Mouse (Mus musculus) lung, postnatal 36 days (tissue): Measurements from ENCODE around the gene Bri3.

Experiments used
- DNase-seq: peaks from one replicate; pipeline ENCODE4 v3.0.0; 2022; ENCODE audit warnings: mixed read lengths

Bri3 gene

DNA sequence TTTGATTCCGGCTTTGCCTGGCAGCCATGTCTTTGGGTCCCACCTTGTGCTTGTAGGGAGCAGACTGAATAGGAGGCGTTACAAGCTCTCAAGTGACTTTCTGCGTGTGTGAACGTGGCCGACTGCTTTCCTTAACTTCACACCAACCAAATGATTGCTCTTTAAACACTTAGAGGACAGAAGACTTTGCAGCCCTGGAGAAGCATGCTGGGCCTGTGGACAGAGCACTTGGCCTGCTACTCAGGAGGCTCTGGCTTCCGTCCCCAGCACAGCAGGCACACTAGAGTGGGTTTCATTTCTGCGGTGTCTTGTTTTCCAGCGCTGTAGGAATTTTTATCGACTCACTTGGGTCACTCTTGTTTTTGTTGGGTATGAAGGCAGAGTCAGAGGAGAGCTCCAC lies 18.8 kb downstream of the Bri3 start:
- peak; percentile 57 for DNase-seq

DNA sequence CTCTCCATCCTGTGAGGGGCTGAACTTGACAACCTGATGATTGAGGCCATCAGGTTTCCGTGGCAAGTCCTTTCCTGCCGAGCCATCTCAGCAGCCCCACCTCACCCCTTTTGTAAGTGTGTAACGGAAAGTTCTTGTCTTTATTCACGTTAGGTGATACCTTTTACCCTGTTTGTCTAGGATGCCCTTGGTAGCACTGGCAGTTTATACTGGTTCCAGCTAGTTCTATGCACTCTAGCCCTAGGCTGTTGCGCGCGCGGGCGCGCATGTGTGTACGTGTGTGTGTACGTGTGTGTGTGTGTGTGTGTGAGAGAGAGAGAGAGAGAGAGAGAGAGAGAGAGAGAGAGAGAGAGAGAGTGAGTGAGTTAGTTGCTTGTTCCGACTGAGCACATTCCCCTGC lies 19.3 kb downstream of the Bri3 start:
- no peak for DNase-seq

DNA sequence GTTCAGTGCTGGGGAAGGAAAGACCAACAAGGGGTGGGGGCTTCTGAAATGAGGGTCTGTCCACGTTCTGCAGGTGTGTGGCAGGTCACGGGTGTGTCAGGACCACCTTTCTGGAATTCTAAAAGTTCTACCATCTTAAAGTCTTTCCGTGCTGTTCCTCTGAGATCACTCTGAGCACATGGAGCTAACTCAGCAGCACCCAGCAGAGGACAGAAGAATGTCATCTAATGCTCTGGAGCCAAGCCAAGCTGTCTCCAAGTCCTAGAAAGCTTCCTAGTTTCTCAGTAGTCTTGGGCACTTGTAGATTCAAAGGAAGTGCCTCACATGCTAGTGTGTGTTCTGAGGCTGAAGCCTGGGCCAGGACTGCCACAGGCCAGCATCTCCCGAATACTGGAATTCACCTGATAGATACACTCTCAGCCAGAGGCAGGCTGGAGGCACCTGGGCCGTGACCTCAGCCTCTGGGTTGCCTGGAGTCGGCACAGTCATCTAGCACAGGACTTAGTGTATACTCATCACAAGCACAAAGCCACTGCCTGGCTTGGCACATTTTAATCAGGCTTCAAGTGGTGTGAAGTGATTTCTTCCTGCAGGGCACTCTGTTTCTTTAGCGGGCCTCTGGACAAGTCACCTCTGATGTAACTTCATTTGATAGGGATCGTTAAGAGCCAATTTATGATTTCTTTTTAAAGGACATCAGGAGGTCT lies 23.5 kb downstream of the Bri3 start:
- peak; percentile 88 for DNase-seq

DNA sequence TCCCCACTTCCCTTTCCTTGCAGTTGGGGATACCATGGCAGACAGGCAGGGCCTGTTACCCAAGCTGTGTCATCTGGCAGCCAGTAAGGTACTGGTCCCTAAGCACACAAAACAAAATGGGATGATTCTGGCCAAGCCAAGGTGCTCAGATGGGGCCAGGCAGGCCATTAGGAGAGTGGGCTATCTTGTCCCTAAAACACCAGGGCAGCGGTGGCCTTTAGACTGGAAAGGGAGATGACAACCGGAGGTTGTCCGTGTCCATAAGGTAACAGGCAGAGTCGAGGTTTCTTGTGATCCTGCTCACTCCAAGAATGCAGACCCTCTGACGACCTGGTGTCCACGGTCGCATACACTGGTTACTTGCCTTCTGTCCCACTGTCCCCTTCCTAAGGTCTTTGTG lies 25.7 kb downstream of the Bri3 start:
- no peak for DNase-seq

DNA sequence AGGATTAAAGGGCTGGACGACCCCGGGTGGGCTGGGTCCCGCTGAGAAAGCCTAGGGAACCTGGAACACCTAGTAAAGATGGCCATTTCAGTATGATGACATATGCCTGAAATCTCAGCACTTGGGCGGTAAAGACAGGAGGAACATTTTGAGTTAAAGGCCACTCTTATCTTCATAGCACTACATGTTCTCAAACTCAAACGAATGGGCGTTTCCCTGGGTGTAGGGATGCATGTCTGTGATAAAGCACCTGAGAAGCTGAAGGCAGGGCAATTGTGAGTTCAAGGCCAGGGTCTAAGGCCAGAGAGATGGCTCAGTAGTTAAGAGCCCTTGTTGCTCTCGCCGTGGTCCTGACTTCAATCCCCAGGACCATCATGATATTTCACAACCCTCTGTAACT lies 26.2 kb downstream of the Bri3 start:
- DNase-seq, result no peak

DNA sequence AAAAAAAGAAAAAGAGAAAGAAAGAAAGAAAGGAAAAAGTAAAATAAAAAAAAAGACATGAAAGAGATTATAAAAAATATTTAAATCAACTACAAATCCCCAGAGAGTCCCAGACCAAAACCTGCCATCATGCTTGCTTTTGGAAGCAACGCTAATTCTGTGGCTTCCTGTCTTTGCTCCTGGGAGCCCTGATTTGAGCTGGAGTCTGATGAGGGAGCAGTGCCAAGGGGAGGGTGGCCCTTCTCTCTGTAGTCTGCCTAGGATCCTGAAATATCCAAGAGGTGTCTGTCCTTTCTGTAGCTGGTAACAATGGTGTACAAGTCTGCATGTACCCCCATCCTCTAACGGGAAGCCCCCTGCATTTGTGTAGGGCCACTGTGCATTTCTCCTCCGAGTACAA lies 26.9 kb downstream of the Bri3 start:
- no peak for DNase-seq

DNA sequence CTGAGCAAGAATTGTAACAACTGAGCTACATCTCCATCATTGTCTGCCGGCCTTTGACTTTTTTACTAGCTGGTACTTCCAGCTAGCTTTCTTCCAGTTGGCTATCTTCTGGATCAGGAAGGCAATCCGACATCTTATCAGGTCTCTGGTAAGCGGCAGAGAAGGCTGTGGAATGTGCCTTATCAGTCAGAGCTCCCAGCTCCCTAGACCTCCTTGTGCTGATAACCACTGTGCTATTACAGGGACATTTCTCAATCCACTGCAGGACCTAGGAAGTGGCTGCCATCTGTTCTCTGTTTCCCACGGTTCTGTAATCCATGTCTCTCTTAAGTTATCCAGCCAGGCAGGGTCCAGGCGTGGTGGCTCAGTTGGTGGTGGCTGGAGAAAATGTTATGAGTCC lies 27.5 kb downstream of the Bri3 start:
- no peak for DNase-seq

DNA sequence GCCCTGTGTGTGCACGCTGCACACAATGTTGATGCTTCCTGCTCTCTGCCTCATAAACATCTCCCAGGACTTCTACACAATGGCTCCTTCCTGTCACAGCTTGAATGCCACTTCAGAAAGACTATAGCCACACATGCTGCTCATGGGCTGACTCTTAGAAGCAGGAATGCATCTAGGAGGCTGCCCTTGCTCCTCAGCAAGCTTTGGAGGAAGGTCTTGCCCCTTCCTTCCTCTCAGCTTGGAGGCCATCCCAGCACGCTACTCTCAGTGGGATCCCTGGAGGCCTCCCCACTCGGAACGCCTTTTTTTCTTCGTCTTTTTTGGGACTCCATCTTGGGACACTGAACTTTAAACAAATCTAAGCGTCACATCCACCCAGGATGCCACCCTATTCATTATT lies 30.7 kb downstream of the Bri3 start:
- DNase-seq, result no peak

DNA sequence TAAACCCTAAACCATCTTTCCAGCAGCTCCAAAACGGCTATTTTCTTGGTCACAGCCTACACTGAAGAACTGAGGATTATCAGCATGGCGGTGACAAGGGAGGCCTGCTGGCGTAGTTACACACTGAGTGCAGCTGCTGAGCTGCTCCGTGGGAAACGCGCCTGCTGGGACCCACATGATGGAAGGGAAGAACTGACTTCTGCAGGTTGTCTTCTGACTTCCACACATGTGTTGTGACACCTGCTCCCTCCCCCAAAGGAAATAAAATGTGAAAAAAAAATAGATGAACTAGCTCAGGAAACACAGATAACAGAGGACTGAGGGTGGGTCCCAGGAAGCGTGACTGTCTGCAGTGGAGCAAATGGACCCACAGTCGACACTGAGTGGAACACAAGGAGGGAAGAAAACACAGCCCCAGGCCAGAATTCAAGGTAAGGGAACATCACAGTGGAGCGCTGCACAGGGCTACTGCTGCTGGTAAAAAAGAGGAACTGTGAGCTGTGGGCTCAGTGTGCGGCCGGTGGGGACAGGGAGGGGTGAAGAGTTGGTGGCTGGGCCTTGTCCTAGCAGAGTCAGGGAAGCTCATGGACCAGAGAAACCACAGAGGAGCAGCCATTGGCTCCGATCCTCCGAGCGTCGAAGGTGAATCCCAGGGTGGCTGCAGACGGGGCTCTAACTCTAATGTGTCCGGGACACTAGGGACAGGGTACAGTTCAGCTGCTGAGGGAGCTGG lies 32.8 kb downstream of the Bri3 start:
- DNase-seq, result peak; percentile 46

DNA sequence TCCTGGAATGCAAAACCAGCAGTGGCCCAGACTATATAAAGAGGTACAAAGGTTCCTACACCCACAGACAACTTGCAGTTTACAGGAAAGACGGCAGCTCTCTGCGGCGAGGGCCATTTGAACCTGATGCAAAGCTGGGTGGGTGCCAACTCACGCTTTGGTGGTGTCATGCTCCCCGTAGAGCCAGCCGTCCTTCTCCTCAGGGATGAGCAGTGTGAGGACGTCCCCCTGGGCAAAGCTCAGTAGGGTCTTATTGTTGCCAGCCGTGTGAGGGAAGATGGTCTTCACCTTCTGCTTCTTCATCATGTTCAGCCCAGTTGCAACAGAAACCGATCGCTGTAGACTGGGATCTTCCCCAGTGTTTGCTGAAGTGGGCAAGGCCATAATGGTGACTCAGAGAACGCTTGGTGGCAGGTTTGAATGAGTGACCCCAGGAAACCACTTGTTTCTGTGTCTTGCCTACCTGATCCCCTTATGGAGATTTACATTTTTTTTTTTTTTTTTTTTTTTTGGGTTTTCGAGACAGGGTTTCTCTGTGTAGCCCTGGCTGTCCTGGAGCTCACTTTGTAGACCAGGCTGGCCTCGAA lies 34.2 kb downstream of the Bri3 start:
- no peak for DNase-seq

DNA sequence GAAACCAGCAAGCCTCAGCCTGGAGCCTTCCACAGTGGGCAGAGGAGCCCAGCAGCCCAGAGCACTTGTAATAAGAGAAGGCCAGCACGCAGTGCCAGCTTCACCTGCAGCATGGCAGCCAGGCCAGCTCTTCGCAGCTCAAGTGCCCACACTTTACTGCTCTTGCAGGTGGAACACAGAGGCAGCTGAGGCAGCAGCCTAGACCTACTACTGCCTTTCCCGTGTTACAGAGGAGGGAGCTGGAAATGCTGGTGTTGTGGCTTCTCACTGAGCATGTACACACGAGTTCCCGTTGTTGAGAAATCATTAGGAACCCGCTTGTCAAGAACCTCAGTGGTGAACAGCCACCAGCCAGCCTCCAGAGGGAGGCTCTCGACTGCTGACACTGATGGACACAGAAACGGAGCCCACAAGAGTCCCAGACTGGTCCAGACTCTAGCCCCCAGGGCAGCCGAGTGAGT lies 34.9 kb downstream of the Bri3 start:
- peak; percentile 67 for DNase-seq

DNA sequence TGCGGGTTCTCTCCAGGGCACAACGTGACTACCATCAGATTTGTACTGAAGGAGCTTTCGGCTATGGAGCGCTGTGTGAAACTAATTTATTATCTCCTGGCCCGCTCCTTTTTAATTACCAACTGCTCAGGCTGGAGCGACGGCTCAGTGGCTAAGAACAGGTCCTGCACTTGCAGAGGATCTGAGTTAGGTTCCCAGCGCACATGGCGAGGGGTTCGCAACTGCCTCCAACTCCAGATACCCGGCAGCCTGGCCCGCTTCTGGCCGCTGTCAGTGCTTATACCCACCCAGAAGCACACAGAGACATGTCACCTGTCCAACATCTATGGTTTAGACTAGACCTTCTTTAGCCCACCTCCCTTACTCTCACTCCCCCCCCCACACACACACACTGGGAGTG lies 35.7 kb downstream of the Bri3 start:
- DNase-seq, result no peak

DNA sequence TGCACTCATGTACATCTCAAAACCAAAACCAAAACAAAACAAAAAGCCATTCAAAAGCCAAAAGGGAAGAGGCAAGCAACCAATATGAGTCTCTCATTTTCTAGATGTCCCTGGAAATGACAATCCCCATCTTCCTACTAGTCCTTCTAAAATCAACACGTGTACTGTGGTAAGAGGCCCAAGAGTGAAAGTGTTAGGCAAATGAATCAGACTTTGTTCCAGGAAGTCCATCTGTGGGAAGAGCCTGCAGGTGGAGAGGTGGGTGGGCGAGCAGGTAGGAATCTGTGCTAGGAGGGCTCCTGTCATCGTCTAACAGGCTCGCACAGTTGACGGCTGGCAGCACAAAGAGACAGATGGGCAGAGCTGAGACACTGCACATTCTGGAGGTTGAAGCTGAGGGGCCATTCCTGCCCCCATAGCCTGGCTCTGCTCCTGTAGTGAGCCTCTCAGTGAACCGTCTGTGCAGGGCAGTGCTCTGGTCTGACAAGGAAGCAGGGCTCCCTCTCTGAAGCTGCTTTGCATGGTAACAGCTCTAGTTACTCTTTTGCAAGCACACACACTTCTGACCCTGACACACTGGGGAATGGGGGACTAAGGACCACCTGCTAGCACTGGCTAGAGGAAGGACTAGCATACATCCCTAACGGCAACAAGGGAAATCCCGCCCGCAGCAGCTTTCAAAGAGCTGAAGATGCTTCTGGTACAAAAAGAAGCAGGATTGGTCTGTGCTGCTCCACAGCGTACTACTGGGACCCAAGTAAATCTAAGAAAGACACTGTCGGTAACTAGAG lies 38.4 kb downstream of the Bri3 start:
- no peak for DNase-seq

DNA sequence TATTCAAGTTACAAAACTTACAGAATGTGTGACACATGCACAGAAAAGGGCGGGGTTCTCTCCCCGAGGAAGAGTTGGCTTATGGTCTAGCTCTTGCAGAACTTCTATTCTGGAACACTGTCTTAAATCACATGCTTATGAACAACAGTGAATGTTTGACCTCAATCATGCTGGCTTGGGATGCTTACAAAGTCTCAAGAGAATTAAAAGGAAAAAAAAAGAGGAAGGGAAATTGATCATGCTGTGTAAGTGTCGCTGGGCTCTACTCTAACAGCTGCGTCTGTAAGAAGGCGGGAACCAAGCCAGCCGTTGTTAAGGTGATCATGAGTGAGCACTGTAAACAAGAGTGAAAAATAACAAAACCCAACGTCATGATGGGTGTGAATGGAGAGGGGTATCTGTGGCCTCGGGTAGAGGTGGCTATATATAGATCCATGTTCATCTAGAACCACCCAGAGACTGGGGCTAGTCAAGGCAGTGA lies 39.4 kb downstream of the Bri3 start:
- DNase-seq, result peak; percentile 54

DNA sequence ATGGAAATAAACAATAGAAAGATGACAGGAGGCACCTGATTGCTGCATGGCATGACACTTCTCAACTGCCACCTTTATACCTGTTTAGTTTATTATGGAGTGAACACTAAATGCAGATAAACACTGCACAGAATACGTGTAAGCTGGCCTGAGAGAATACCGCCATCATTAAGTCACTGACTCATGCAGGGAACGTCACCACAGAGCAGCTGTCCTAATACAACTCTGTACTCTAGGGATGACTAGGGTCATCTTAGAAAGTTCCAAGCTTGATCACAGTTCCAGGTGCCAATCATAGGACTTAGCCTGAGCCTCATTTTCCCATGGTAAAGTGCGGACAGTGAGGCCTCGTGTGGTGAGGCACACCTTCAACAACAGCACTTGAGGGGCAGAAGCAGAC lies 40.4 kb downstream of the Bri3 start:
- DNase-seq, result no peak

DNA sequence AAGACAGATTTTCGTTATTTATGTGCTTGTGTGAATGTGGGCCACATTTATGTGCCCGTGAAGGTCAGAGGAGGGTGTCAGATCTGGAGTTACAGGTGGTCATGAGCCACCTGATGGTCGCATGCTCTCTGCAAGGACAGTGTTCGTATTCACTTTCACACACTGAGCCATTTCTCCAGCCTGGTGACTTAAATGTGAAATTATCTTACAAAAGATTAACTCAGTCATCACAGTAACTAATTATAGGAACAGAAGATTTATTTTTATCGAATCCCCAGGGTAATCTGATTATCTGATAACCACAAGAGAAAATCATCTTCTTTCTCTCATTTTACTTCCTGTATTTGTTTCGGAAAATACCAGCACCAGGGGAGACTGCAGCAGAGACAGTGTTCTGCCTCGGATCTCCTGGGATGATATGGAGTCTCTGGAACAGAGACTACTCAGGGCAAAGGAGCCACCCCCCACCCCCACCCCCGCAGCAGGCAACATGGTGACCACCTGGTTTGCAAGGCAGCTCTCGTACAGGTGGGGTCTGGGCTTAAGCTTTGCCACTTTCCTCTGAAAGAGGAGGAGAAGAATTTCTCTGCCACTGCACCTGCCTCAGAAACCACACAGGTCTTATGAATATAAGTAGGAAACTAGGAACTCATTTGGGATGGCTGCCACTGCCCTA lies 42.5 kb downstream of the Bri3 start:
- no peak for DNase-seq

DNA sequence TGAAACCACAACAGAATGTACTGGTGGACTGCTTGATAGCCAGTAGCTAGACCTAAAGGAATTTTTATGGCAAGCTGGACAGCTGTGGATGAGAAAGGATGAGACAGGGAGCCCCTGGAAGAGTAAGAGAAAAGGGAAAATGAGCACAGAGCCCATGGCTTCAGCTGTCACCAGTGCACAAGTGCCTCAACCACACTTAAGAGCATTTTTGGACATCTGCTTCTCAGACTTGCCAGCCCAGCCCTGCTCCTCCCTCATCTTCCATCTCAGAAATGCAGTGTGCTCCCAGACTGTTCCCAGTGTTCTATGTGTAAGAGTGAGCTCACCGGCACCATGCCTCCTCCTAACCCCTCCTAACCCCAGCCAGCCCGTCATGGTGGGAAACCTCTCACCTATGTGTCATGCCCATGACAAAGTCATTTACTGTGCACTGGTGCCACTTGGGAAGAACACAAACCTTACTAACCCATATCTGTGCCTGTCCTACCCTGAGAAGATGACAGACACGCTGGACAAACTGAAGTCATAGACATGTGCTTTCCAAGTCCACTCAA lies 43.1 kb downstream of the Bri3 start:
- no peak for DNase-seq

DNA sequence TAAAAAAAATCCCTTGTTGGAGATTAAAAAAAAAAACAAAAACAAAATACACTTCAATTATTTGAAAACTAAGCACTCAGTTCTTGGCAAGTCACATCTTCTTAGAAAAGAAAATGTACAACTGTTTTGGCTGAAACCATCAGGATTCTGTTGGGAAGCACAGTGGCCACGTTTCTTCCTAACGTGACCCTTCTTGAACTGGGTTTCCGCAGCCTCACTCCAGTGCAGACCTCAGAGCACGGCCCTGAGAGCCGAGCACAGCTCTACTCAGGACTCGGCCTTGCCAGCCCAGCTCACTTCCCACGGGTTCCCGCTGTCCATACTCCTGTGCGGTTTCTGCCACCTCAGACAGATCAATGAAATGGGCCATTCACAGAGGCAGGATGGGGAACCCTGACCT lies 44.2 kb downstream of the Bri3 start:
- no peak for DNase-seq

DNA sequence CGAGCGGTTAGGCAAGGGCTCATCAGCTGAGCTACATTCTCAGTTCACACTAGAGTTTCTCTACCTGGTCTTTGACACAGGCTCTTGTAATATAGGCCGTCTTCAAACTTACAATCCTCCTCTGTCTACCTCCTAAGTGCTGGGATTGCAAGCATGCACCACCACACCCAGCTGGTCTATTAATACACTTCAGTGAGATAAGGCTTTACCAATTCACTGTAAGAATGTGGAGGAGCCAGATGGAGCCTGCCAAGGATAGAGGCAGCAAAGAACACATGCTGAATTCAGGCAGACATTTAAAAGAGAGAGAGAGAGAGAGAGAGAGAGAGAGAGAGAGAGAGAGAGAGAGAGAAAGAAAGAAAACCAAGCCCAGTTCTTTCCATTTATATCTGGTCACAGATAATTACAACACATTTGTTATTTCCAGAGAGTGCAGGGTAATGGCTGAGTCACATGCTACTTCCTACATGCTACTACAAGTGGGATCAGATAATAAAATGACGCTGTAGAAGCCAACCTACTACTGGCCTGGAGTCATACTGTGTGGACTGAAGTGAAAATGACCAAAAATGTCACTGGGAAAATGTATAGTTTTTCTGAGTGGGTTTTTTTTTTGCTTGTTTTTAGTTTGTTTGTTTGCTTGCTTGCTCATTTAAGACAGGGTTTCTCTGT lies 45.7 kb downstream of the Bri3 start:
- peak; percentile 51 for DNase-seq

DNA sequence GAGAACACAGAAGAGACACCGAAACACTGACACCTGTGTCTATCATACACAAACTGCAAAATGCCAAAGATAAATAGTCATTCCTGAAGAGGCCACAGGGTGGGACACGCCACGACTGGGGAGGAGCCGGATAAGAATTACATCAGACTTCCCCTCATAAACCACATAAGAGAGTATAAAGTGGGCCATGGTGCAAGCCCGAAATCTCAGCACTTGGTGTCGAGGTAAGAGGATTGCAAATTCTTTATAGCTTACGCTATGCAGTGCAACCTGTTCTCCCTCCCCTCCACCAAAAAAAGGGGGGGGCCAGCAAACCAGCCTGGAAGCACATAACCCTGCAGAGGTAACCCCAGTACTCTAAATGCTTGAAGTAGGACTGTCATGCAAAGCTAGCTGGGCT lies 50.7 kb downstream of the Bri3 start:
- DNase-seq, result peak; percentile 75

DNA sequence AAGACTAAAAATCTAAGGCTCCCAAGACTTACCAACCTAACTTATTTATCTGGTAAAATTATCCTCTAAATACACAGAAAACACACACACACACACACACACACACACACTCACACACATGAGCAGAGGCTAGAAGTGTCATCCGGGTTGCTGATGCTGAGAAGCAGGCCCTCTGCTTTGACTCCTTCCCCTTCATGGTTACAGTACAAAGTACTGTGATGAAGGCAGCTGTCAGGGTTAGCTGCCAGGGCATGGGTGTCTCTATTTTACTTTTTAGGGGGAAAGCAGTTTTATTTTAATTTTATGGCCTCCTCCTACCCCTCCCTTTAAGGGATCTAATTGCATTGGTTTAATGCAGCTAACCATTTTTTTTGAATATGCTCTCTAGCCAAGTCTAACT lies 51.1 kb downstream of the Bri3 start:
- no peak for DNase-seq

DNA sequence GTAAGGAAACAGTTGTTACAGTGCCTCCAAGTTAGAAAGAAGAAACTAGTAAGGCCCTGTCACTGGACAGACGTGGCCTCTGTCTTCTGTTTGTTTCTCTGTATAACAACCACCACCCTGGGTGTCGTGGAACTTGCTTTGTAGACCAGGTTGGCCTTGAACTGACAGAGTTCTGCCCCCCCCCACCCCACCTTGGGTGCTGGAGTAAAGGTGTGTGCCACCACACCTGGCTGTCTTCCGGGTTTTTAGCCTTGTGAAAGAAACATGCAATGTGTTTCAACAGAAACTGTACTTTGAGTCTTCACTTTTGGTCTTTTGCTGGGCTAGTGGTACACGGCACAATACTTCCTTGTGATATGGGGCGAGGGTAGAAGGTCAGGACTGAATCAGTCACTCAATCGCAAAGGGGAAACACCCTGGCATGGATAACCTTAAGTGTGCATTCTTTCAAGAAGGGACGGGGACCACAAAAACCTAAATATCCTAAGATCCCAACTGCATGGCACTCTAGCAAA lies 51.9 kb downstream of the Bri3 start:
- no peak for DNase-seq
